Mouse (Mus musculus) adrenal gland, postnatal 25 days (tissue): Measurements from ENCODE around the gene 2010111I01Rik. TPM values are rescaled to one million over a fixed set of nuclear protein-coding genes. Genes with fewer than 3 reads are reported as not detected.

Source experiments
- DNase-seq: peaks from one replicate; pipeline ENCODE4 v3.0.0; 2021; ENCODE audit warnings: mixed read lengths
- total RNA-seq: library from RNA; stranded (reverse); gene quantifications from 2 replicates; pipeline ENCODE4 v1.2.3, GENCODE M21; 2021

Gene 2010111I01Rik
- total RNA-seq, 1 experiment from 2014 or later = 153 TPM

GRCm38 (mm10) chr13:63152498-63152897, 187.8 kb downstream of the 2010111I01Rik start:
- no peak for DNase-seq

- no peak for DNase-seq
Observed at GRCm38 (mm10) chr13:63153397-63153796, 188.7 kb downstream of the 2010111I01Rik start.

GRCm38 (mm10) chr13:63154851-63155571, 190.3 kb downstream of the 2010111I01Rik start:
- DNase-seq = no peak

GRCm38 (mm10) chr13:63156264-63156663, 191.6 kb downstream of the 2010111I01Rik start:
- no peak for DNase-seq

- DNase-seq = no peak
Observed at GRCm38 (mm10) chr13:63170282-63171073, 205.8 kb downstream of the 2010111I01Rik start.

GRCm38 (mm10) chr13:63171347-63172096, 206.8 kb downstream of the 2010111I01Rik start:
- DNase-seq = no peak

- no peak for DNase-seq
Observed at GRCm38 (mm10) chr13:63172097-63172445, 207.4 kb downstream of the 2010111I01Rik start.

GRCm38 (mm10) chr13:63174252-63175020, 209.7 kb downstream of the 2010111I01Rik start:
- DNase-seq = no peak

GRCm38 (mm10) chr13:63176131-63176530, 211.4 kb downstream of the 2010111I01Rik start:
- no peak for DNase-seq

- DNase-seq = no peak
Observed at GRCm38 (mm10) chr13:63177232-63177631, 212.5 kb downstream of the 2010111I01Rik start.

GRCm38 (mm10) chr13:63180641-63181235, 216.0 kb downstream of the 2010111I01Rik start:
- DNase-seq = no peak

- no peak for DNase-seq
Observed at GRCm38 (mm10) chr13:63184946-63185345, 220.3 kb downstream of the 2010111I01Rik start.

- DNase-seq = no peak
Observed at GRCm38 (mm10) chr13:63186217-63186616, 221.5 kb downstream of the 2010111I01Rik start.

GRCm38 (mm10) chr13:63186642-63187041, 221.9 kb downstream of the 2010111I01Rik start:
- no peak for DNase-seq

- no peak for DNase-seq
Observed at GRCm38 (mm10) chr13:63187145-63188143, 222.8 kb downstream of the 2010111I01Rik start.

GRCm38 (mm10) chr13:63188306-63188705, 223.6 kb downstream of the 2010111I01Rik start:
- DNase-seq = no peak

GRCm38 (mm10) chr13:63188811-63189210, 224.1 kb downstream of the 2010111I01Rik start:
- peak; percentile 8 for DNase-seq

GRCm38 (mm10) chr13:63193423-63193822, 228.7 kb downstream of the 2010111I01Rik start:
- DNase-seq = no peak

- DNase-seq = no peak
Observed at GRCm38 (mm10) chr13:63198038-63198437, 233.3 kb downstream of the 2010111I01Rik start.

- no peak for DNase-seq
Observed at GRCm38 (mm10) chr13:63199588-63199987, 234.9 kb downstream of the 2010111I01Rik start.
